Mouse (Mus musculus) CH12F3 (cell line): ENCODE results near the gene Vmn1r233.

Source experiments
- in situ Hi-C: fragments of 300-500 bp; cut with MboI; formaldehyde crosslinking; loops from 2 replicates; pipeline ENCODE4 v1.14.3; 2020; ENCODE audit warnings: low sequenced_read_pairs

The Vmn1r233 gene

GRCm38 (mm10) chr17:20996364-20996763 is at the start of gene Vmn1r233:
TSS of gene Vmn1r233 (minus strand) at chr17:20996464.
- in situ Hi-C loops: no loop called here

DNA sequence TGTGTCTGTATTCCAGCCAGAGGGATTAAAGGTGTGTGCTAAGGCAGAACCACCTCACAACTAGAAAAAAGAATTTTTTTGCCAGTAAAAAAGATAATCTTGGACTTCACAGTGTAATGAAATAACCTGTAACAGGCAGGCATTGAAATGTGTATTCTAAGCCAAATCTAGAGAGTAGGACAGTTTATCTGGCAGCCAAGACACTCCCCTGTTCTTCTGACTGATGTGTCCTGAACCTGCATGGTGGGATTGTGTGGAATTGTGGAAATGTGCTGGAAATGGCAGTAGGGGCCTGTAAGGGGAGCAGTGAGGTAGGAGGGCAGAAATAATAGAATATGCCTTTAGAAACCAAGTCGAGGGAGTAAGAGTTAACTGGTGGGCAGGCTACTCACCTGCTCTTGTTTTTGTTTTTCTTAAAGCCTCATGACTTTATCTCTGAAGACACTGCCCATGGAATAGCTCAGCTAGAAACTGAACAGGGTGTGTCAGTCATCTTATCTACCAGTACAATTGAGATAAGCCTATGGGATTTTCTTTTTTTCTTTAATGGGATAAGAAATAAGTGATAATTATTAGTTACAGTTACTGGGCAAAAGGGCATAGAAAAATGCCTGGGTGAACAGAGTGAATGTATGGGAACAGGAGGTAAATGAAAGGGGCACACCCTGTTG is 22.3 kb upstream of the Vmn1r233 start:
- in situ Hi-C loops: no loop called here

- in situ Hi-C loops: no loop called here
These were observed 13.5 kb upstream of the Vmn1r233 start for GRCm38 (mm10) chr17:21009726-21010125.

DNA sequence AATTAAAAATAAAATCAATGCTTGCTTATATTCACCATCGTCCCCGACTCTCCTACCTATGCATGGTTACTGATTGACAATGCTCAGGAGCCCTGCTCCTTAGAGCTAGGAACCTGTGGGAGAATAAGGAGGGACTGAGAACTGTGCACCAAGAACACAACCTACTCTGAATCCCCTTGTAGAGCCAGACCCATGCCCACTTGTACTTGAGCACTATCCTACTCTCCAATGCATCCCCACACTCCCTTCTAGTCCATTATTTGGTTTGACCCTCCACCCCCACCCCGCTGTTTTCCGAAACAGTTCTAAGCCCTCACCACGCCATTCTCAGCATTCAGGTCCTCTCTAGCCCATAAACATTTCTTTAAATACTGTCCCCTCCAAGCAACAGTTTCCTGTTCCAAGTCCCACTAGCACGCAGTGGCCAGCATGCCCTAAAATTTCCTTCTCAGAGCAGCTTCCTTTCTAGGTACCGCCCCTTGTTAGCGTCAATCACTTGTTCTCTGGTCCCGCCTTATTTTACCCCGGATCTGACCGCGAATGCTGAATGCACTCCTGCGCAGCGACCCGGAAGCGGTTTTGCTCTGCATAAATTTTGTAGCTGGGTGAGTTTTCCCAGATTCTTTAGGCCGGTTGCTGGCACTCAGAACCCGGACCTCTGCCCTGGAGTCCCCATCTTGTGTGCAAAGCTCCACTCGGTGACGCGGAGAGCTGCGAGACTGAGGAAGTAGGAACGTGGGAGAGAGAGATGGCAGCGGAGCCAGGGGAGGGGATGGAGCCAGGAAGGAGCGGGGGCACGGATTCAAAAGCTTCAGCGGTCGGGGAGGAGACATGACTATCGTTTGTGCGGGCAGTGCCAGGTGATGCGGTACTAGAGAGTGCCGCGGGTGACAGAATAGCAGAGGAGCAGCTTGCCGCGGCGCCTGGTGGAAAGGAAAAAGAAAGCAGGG is 12.4 kb upstream of the Vmn1r233 start, which contains the start of gene Zfp160:
Gene Zfp160, plus strand, starts transcription at position 522 of the 950 bp plus-strand sequence.
- in situ Hi-C loops: no loop called here

DNA sequence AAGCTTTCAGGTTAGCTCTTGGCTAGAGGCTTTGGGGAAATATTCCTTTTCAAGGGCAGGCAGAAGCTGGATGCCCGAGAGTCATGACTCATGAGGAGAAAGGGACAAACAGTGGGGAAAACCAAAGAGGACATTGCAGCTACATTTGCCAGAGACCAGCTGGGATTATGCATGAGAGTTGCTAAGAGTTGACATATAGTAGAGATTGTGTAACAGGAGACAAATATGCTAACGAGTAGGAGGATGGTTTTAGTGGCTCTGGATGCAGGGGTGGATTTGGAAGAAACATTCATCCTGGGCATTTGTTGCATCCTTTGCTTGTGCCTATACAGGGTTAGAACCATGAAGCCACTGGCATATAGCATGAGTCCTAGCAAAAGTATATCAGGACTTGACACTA is 2.5 kb downstream of the Vmn1r233 start:
- in situ Hi-C loops: no loop called here

DNA sequence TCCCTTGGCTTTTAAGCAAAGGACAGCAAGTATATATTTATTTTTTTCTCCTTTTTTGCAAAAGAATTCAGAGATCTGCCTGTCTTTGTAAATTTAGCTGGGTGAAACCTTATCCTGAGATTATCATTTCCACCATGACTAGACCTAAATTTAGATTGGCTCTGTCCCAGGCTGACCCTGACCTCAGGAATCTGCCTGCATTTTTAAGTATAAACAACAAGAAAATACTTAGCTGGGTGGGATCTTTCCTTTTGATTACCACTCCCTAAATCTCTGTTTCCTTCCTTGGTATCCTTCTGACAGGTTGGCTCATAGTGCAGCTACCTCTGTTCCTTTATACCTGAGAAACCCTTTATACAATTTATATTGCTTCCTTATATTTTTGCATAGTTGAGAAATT is 29.6 kb downstream of the Vmn1r233 start:
- in situ Hi-C loops: no loop called here

GRCm38 (mm10) chr17:20965421-20965820 is 30.8 kb downstream of the Vmn1r233 start:
- in situ Hi-C loops: no loop called here

- in situ Hi-C loops: no loop called here
These were observed 35.9 kb downstream of the Vmn1r233 start for GRCm38 (mm10) chr17:20960386-20960785.

GRCm38 (mm10) chr17:20946636-20947035 is 49.6 kb downstream of the Vmn1r233 start:
- in situ Hi-C loops: no loop called here

GRCm38 (mm10) chr17:20946026-20946565 is 50.2 kb downstream of the Vmn1r233 start:
- in situ Hi-C loops: no loop called here

DNA sequence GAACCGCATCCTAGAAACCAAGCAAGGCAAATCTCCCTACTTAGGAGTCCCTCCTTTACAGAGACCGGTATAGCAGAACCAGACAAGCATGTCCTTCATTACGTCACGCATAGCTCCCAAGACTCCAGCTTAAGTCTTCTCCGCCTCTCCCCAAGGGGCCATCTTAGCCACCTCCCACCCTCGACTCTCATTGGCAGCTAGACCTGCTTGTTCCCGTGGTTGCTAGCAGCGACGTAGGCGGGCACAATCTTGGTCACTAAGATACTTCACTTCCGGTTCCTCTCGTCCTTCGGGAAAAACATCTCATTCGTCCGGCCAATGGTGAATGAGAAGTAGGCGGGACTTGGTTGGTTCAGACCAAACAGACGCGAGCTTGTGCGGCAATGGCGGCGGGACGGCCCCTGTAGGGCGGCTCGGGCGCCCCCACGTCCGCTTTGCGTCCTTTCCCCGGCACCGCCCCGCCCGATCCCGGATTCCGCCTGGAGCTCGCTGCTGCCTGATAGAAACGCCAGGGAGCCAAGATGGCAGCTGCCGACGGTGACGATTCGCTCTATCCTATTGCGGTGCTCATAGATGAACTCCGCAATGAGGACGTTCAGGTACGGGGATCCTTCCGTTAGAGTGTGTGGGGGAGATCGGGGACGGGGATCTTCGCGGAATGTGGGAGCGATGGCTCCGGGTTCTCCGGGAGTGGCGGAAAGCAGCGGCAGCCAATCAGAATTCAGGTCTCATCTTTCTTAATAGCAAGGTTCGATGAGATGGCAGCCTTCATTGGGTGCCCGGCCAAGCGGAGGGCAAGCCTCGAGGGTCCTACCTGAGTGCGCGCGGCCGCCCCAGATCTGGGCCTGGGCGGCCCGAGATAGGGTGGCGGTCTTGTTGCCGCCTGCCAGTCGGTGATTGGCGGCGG is 51.0 kb downstream of the Vmn1r233 start, which contains the start of gene Ppp2r1a:
Gene Ppp2r1a, plus strand, starts transcription at position 327 of the 907 bp plus-strand sequence.
- in situ Hi-C loops: no loop called here

- in situ Hi-C loops: no loop called here
These were observed 52.0 kb downstream of the Vmn1r233 start for GRCm38 (mm10) chr17:20944226-20944625.
